Mouse (Mus musculus) mouse trophoblast stem cell (cell line): ENCODE data around the gene Olfr168.
"Not testable (repeated sequence)": the region's sequence is repeated elsewhere in the genome, so short reads cannot be mapped to it uniquely, and the experiment has no call there.

ENCODE experiments used
- in situ Hi-C, 2 experiments: fragments of 300-500 bp; cut with MseI, MboI; formaldehyde crosslinking; loops; 2 replicates in 1 of 2; 3 replicates in 1 of 2; pipeline ENCODE4 v1.15.1; 2025

The Olfr168 gene

DNA sequence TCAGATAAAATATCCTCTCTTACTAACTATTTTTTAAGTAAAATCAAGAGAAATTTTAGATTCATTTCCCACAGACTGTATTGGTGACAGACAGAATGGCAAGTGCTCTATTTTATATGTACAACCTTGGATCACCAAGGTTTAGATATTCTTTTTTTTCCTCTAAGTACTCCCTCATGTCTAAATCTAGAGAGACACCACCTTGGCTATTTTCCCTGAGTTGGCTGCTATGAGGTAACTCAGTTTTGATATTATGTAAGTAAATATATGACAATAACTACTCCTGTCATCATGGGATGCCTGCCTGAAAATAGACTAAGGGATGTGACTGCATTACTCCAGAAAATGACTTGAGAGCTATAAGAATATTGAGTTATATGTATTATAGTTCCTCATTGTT, at the start of gene Olfr168:
Gene Olfr168 (minus strand): TSS at position 101 of the 400 bp plus-strand sequence.
- in situ Hi-C loops, result no loop called here

GRCm38 (mm10) chr16:19571709-19572108, 36.4 kb upstream of the Olfr168 start, which contains the start of gene Olfr169:
Olfr169 (minus strand) TSS chr16:19571809.
- in situ Hi-C loops, result not testable (repeated sequence)

- in situ Hi-C loops, result not testable (repeated sequence)
These were observed 18.1 kb upstream of the Olfr168 start for GRCm38 (mm10) chr16:19553429-19553828.

GRCm38 (mm10) chr16:19552246-19552645, 16.9 kb upstream of the Olfr168 start:
- in situ Hi-C loops, result not testable (repeated sequence)

DNA sequence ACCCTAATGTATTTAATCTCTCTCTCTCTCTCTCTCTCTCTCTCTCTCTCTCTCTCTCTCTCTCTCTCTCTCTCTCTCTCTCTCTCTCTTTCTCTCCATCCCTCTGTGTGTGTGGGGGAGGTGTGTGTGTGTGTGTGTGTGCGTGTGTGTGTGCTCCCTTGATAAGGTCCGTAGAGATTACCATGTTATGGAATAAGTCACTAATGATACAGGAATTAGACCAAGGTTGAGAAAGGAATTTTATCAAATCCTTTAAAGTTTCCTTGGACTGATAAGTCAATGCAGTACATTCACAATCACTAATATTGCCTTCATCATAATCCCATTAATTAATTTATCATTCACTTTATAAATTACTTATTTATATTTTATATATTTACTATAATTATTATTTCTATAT, 13.2 kb downstream of the Olfr168 start, which contains the start of gene Olfr167:
Gene Olfr167 (minus strand): TSS at position 101 of the 400 bp plus-strand sequence.
- in situ Hi-C loops, result no loop called here

- in situ Hi-C loops, result no loop called here
These were observed 52.0 kb downstream of the Olfr168 start, which contains the start of gene Olfr166 for GRCm38 (mm10) chr16:19483394-19483793. Olfr166 (plus strand) TSS chr16:19483694.
